Mouse (Mus musculus) CD4-positive, CD25-positive, alpha-beta regulatory T cell, adult 2 months (primary cell): ENCODE data around the gene Orc2.
A peak's percentile ranks its signal among the peaks of the same experiment; 100 is the strongest.

ENCODE experiments used
- DNase-seq: peaks from one replicate; pipeline ENCODE4 v3.0.0-alpha.2; 2012; ENCODE audit warnings: low read depth, low spot score

Gene Orc2

DNA sequence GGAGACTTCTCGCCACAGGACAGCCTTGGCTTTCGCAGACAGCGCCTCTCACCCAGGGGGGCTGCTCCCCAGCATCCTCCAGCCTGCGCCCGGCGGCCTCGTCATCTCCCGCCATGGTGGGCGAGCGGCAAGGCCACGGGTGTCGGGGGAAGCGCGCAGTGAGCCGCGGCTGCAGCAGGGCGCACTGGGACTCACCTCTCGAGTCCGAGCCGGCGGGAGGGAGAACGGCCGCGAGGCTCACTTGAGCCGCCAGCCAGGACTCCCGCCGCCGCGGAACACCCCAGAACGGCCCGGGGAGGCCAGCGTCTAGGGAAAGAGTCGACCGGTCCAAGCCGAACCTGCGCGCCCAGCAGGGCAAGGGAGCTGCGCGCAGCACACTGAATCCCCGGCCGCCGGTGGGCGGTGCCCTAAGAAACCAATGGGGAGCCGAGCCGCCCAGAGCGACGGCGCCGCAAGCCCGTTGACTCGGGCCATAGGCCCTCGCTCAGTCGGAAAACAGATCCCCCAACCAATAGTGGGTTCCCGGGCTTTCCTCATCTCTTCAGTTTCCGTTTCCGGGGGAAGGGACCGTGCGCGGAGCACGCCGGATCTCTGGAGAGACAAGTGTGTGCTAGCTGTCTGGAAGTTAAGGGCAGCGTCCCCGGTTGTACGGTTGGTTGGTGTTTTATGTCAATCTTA lies at the start of gene Orc2:
Gene Orc2, minus strand, starts transcription at position 533 of the 678 bp plus-strand sequence.
- DNase-seq = peak; percentile 94

DNA sequence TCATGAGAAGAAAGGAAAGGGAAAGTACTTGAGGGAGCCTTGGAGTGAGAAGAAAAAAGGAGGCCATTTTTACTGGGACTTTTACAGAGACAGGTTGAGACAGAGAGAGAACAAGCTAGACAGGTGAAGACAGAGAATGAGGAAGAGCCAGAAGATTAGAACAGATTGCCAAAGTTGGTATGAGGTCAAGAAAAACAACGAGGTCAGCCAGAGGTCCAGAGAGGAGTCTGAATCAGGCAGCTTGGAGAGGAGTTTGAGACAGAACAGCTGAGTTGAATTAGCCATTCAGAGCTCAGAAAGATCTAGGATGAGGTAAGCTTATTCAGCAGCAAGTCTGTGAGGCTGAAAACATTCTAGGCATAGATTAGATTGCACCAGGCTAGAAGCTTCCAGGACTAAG lies 36.5 kb upstream of the Orc2 start:
- no peak for DNase-seq

DNA sequence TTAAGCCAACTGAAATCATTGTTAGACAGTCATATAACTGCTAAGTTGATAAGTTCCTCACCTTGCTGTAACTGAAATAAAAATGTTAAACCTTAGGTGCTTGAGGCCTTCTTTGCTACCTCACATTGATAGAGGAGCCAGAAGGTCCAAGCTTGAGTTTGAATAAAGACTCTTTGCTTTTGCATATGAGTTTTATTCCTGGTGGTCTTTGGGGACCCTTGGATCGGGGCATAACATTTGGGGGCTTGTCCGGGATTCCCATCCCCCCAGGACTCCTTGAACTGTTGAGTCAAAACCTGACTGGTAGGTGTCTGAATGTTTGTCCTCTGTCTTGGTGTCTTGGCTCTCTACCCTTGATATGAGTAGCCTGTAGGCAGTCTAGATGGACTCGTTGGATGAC lies 2.3 kb upstream of the Orc2 start:
- no peak for DNase-seq

DNA sequence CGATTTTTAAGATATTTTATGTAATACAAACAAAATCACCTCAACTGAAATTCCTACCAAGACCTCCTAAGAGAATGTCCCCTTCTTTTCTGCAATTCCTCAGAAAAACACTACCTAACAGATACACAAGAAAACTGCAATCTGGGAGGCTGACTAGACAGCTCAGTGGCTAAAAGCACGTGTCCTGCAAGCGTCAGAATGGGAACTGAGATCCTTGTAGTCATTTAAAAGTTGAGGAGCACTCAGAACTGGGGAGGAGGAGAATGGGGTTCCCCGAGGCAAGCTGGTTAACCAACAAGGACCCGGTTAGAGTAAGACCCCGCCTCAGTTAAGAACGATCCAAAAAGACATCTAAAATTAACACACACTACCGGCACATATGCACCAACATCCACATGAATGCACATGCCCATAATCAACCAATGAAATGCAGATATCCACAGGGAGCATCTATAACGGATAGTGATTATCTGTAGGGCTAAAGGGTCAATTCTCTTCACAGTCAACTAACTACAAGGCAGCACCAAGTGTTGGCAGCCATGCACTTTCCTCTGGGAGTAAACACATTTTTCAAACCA lies 1.0 kb downstream of the Orc2 start:
- no peak for DNase-seq

DNA sequence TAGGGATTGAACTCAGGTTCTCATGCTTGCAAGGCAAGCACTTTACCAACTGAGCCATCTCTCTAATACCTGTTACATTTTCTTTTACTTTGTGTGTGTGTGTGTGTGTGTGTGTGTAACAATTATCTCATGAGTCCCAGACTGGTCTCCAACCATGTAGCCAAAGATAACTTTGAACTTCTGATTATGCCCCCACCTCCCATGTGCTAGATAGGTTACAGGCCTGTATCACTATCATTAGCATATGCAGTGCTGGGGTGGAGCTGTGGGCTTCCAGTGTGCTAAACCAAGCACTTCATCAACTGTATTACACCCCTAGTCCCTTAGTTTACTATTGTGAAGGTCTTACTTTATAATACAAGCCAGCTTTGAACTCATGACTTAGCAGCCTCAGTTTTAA lies 1.8 kb downstream of the Orc2 start:
- no peak for DNase-seq

DNA sequence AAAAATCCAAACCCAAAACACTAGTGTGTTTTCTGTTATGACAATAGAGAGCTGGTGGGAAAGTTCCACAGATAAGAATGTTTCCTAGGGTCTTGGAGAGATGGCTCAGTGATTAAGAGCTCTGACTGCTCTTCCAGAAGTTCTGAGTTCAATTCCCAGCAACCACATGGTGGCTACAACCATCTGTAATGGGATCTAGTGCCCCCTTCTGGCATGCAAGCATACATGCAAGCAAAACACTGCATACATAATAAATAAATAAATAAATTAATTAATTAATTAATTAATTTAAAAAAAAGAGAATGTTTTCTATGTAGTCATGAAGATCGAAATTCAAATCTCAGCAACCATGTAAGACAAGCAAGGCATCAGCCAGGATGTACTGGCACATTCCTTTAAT lies 6.2 kb downstream of the Orc2 start:
- peak; percentile 35 for DNase-seq

DNA sequence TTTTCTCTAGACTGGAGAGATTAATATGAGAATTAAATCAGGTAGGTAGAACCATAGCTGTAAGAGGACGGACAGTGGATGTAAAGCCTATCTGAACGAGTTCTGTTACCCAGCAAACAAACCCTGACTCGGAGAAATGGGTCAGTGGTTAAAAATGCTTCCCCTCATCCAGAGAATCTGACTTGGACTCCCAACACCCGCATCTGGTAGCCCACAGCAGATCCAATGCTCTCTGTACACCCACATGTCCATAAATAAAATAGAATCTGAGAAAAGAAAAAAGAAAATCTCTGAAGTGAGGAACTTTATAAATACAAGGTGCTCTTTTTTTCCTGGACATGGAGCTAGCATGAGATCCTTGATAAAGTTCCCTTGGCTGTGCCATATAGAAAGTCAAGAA lies 7.2 kb downstream of the Orc2 start:
- no peak for DNase-seq

DNA sequence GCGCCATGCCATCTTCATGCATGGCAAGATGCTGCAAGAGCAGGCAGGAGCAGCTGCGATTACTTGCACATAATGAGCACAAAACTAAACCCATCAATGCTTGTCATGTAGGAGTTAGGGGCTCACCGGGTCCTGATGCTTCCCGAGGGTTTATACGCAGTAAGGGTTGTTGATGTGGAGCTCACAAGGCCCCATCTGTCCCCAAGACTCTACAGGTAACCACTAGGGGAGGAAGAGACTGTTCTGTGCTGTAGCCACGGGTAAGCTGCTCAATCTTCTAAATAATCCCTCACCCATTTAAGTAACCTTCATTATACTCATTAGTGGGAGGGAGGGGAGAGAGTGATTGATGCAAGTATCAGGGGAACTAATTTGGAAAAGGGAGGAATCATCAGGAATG lies 9.3 kb downstream of the Orc2 start:
- no peak for DNase-seq

DNA sequence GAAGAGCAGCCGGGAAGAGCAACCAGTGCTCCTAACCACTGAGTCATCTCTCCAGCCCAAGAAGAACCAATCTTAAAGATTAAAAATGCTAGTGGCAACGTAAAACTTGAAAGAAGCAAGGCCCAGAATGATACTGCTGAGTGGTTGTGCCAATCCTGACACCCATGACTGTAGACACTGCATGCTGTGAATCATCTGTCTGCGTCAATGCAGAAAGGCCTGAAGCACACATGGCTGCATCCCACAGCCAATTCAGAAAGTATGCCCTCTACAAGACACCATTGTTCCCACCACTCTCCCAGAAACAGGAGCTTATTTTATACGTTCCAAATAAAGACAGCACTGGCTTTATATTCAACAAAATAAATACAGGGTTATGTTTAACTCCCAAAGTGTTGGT lies 22.3 kb downstream of the Orc2 start:
- no peak for DNase-seq

DNA sequence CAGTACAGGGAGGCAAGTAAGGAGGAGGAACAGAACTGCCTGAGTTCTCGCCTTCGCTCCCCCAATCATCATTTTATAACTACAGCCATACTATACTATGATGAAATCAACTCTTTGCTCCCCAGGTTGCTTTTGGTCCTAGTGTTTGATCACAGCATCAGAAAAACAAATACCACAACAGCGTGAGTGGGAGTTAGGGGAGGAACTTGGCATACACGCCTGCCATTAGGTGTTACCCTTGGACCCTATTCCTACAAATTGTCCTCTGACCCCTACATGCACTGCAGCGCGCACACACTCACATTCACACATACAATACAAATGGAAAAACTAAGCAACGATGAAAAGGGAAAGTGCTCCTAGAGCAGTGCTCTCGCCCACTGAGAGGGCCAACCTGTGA lies 29.2 kb downstream of the Orc2 start:
- DNase-seq = no peak

DNA sequence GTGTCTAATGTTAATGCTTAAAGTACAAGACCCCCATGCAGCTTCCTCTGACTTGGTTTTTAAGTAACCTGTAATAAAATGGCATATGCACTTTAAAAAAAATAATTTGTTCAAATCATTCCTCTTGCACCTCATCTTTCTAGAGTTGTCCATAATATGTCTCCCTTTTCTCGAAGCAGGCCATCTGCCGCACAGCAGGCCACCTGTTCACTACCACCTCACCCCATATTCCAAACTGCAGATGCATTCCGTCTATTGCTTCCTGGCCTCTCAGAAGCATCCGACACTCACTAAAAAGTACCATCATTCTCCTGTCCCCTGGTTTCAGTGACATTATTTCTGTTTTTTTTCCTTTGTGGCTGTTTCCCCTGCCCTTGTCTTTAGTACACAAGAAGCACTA lies 39.3 kb downstream of the Orc2 start:
- no peak for DNase-seq

DNA sequence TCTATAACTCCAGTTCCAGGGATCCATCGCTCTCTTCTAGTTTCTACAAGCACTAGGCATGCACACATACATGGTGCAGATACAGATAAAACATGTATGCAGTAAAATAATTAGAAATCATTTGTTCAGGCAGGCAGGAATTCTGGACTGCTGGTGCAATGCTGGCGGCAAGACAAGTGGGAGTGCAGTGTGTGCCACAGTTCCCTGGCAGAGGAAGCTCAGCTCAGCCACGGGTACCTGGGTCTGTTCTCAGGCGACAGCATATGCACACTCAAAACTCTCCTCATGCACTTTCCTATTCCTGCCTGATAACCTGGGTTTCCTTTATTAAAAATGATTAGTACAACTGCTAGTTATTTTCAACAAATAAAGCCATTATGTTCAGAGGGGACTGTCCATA lies 39.9 kb downstream of the Orc2 start:
- DNase-seq = no peak

DNA sequence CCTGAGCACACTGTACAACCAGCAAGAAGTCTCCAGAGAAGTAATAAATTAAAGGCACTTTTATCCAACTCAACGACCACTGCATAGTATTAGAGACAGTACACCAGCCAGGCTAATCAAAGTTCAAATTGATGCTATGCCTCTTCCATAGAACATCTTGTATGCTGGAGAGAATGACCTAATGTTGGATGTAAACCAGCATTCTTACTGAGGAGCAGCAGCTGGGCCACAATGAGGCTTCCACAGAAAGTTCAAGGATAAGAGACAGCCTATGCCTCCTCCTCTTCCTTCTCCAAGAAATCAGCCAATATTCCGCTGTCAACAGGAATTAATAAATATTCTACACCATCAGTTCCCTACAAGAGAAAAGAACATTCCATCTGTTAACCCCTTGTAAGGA lies 41.0 kb downstream of the Orc2 start:
- DNase-seq = no peak

DNA sequence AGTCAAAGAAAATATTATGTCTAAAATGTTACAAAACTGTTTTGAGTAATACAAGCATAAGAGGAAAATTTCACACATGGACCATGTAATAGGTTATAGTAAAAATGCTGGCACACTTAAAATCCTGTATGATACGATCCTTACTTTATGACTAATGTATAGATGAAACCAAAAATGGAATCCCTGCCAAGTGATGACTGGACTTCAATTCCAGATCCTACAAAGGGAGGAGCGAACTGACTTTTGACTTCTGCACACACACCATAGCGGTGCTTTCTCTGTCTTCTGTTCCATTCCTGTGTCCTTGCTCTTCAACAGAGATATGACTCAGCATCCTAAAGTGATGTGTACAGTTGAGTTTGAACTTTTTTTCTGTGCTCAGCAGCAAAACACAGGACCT lies 44.3 kb downstream of the Orc2 start:
- no peak for DNase-seq

DNA sequence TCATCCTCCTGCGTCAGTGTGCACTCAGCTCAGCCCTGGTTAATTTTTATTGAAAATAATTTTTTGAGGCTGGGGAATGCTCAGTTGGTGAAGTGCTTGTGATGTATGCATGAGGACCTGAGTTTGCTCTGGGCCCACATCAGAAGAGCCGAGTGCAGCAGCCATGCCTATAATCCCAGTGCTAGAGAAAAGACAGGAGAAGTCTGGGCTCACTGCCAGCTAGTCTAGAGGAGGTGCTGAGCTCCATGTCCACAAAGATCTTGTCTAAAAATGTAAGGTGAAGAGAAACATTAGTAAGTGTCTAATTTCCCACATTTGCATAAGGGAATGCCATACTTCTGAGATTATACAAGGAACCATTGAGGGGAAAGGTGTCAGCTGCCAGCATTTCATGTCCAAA lies 46.0 kb downstream of the Orc2 start:
- no peak for DNase-seq

DNA sequence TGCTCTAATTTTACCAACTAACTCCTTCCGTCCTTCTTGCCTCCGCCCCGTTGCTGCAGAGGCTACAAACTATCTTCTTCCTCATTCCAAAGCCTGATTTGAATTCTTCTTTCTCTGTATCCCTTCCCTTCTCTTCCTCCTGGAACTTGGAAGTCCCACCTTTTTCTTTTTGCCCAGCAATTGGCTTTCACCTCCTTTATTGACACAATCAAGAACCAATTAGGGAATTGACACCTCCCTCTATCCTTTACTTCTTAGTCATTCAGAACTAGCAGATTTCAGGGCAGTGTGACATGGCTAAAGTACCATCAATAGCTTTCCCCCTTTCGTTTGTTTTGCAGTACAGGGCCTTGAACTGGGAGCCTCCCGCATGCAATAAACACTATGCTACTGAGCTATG lies 46.7 kb downstream of the Orc2 start:
- DNase-seq = no peak

DNA sequence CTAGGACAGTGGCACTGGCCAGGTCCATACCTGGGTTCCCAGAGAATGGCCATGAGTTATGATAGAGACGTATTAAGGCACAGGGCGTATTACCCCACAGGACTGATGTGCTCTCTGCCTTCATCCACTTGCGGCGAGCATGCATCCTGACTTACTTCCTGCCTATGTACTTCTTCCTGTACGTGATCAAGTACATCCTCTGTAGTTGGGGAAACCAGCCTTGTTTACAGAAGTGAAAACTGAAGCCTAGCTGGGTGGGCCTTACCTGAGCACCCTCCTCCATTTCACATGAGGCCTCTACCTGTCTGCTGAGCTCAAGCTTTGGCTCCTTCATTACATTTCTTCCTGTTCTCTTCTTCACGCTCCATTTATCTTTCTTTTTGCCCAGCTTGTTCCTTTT lies 50.6 kb downstream of the Orc2 start:
- DNase-seq = peak; percentile 68

DNA sequence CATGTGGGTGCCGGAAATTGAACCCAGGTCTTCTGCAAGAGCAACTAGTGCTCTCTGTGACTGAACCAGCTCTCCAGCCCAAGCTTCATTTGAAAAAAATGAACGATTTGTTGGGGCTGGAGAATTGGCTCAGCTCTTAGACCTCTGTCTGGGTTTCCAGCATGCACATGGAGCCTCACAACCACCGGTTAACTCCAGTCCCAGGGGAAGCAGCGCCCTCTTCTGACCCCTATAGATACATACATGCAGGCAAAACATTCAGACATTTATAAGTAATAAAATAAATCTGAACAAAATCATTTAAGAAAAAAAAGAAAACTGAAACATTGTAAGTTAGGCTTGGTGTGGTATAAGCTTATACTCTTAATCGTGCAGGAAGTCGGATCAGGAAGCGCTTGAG lies 56.5 kb downstream of the Orc2 start:
- DNase-seq = peak; percentile 29

DNA sequence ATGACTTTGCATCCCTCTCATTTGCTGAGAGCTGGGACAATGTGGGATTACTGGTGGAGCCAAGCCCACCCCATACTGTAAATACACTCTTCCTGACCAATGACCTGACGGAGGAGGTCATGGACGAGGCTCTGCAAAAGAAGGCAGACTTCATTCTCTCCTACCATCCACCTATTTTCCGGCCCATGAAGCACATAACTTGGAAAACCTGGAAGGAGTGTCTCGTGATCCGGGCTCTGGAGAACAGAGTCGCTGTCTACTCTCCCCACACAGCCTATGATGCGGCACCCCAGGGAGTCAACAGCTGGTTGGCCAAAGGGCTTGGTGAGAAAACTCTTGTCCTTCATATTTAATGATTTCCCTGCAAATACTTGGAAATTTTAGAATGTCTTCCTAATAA lies 57.1 kb downstream of the Orc2 start:
- no peak for DNase-seq

DNA sequence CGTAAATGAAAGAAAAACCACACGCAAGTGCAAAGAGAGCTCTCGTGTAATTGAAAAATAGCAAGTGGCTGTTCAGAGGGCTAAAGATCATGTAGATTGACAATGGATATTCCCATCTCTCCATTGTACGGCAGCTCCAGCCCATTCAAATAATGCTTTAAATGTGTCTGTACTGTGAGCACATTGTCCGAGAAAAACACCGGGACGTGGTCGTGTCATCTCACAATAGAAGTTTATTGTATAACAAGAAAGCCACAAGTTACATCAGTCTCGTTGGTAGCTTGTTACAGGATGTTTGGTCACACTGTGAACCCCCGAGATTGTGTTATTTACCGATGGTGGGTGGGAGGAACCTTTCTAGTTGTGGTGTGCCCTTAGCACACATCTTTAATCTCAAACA lies 59.0 kb downstream of the Orc2 start:
- peak; percentile 44 for DNase-seq

DNA sequence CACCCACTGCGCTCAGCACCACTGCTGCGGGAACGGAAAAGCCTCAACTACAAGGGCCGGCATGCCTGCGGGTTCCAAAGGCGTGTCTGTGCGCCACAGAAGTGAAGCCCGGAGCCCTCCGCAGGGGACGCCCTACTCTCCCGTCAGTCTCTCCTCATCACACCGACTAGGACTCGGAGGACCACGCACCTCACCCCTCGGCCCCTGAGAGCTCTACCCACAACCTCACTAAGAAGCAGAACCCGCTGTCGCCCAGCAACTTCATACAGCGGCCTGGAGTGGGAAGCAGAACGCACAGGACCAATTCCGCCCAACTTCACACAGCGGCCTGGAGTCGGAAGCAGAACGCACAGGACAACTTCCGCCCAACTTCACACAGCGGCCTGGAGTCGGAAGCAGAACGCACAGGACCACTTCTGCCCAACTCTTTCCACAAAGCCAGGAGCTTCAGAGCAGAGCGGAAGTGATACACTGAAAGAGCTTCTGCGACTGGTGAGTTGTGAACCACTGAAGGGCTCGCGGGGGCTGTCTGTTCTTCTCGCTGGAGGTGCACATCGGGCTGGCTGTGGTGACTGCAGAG lies 59.7 kb downstream of the Orc2 start, which contains the start of the genes Nif3l1 and Ppil3:
Gene Nif3l1, plus strand, starts transcription at position 9 of the 580 bp plus-strand sequence.
Gene Ppil3, minus strand, starts transcription at position 344 of the 580 bp plus-strand sequence.
- peak; percentile 88 for DNase-seq

DNA sequence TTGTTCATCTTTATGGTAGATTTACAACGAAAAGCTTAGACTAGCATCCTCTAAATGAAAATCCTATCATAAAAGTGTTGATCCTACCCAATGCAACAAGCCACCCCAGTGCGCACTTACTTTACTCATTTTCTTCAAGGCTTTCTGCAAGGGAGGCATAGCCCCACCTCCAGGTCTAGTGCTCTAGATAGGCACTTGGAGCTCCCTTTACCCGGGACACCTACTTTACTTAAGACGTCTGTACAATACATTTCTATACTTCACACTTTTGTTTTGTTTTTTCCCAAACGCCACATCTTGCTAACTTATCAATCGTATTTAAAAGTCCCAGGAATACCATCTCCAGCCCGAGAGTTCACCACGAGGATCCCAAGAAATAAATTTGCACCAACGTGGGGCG lies 60.2 kb downstream of the Orc2 start:
- peak; percentile 35 for DNase-seq

DNA sequence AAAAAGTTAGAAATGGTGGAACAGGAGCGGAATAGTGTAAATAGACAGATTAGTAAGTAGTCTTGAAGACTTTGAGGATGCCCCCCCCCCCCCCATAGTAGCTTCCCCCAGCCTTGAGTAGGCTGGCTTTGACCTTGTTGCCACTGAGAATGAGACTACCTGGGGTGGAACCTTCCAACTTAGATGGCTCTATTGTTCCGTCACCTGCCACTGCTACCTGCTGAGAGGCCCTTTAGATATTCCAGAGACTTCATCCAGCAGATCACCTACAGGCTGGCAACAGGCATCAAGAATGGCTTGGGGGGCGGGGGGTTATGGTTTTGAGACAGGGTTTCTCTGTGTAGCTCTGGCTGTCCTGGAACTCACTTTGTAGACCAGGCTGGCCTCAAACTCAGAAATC lies 80.4 kb downstream of the Orc2 start:
- peak; percentile 13 for DNase-seq
